Mouse (Mus musculus) embryonic fibroblast, embryonic 13.5 days (primary cell): ENCODE measurements around the gene Polk. TPM values are rescaled to one million over a fixed set of nuclear protein-coding genes. Genes with fewer than 3 reads are reported as not detected.

Experiments used
- H3K27ac ChIP-seq: 2 replicates; pipeline ENCODE4 v1.5.1; 2012; ENCODE audit warnings: low read length, control low read depth, inconsistent platforms; ENCODE audit not compliant: insufficient read depth
- H3K4me1 ChIP-seq: 2 replicates; pipeline ENCODE4 v1.6.1; 2011; ENCODE audit warnings: low read length; ENCODE audit not compliant: control insufficient read depth, insufficient read depth
- H3K4me3 ChIP-seq: 2 replicates; pipeline ENCODE4 v1.5.1; 2011; ENCODE audit warnings: mild to moderate bottlenecking, control low read depth, low read length; ENCODE audit not compliant: insufficient read depth
- CTCF ChIP-seq: IDR thresholded peaks from 2 replicates; pipeline ENCODE4 v1.5.1; 2011; ENCODE audit warnings: mild to moderate bottlenecking, control low read depth, low read length, moderate library complexity, borderline replicate concordance; ENCODE audit not compliant: insufficient read depth
- POLR2A ChIP-seq: IDR thresholded peaks from 2 replicates; pipeline ENCODE4 v1.6.1; 2011; ENCODE audit warnings: low read depth, mild to moderate bottlenecking, control low read depth, low read length, moderate library complexity
- polyA plus RNA-seq: library from polyadenylated mRNA; stranded (reverse); fragments of >200 nt; gene quantifications from 2 replicates; pipeline ENCODE4 v1.2.4, GENCODE M21; 2011; ENCODE audit warnings: low read depth; ENCODE audit not compliant: missing spikeins, insufficient read length

Gene Polk
- polyA plus RNA-seq, 1 experiment: 40.5 TPM

DNA sequence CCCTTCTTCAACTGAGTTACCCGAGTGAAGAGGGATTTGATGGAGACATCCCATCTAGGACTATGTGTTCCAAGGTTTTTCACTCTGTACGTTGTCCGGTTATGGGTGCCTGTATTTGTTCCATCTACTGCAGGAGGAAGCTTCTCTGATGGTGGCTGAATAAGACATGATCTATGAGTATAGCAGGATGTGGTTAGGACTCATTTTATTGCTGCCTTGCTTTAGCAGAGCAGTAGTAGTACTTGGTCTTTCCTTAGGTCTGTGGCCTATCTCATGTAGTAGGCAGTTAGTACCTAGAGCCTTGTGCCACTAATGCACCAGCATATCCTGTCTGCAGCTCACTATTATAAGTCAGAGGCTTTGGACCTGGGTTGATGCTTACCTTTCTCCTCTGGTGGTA lies 12.7 kb upstream of the Polk start:
- Histone ChIP-seq H3K27ac (no peak overlapping the region), H3K4me3 (no peak overlapping the region), H3K4me1 (no peaks in the 10 kb centered on the region)
- no peak for TF ChIP-seq CTCF
- TF ChIP-seq POLR2A: no peak

DNA sequence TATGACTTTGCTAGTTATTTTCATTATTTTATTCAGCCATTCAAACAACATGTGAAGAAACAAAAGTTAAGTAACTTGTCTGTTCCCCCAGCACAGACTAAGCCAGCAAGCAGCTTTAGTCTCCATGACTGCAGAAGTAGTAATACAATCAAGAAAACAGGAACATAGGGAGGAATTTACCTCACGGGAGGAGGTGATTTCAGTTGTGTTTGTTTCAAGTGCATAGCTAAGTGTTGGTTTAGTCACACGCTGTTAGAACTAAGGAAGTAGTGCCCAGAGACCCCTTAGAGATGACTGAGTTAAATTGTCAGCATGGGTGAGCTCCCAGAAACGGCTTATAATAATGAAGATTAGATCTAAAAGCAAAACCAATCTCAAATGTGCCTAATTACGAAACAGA lies 5.6 kb upstream of the Polk start:
- no peak overlapping the region for H3K4me3 ChIP-seq
- no peak overlapping the region for H3K27ac ChIP-seq
- no peaks in the 10 kb centered on the region; the same call in none of the 2 replicates for H3K4me1 ChIP-seq
- TF ChIP-seq POLR2A (no peak), CTCF (no peak)

DNA sequence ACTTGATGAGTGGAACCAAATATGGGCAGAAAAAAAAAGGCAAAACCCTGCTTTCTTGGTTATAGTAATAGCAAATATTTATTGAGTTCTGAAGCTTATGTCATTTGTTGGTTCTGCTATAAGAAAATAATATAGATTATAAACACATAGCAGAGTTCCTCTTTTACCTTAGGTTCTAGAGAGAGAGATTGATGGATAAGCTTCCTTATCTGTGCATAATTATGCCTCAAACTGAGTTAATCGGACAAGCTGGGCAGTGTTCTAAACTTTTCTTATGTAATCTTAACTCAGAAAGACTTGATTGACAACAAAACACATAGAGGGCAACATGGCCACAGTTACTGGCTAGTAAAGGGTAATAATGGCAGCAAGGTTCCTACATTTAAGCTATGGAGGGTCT lies 4.9 kb upstream of the Polk start:
- no peak overlapping the region for H3K4me3 ChIP-seq
- H3K4me1 ChIP-seq: no peaks in the 10 kb centered on the region; the same call in none of the 2 replicates
- TF ChIP-seq CTCF (no peak), POLR2A (no peak)
- H3K27ac ChIP-seq: no peak overlapping the region

DNA sequence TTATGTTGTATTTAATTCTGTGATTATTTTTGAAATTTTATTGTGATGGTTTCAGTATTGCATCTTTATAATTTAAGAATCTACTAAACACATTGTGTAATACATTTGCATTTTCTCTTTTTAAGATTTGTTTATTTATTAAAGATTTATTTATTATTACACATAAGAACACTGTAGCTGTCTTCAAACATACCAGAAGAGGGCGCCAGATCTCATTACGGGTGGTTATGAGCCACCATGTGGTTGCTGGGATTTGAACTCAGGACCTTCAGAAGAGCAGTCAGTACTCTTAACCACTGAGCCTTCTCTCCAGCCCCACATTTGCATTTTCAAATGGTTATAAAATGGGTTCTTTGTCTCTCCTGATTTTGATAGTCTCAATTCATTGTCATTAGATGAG lies 2.1 kb upstream of the Polk start:
- Histone ChIP-seq H3K4me3 (no peak overlapping the region), H3K4me1 (no peaks in the 10 kb centered on the region; the same call in none of the 2 replicates), H3K27ac (no peak overlapping the region)
- TF ChIP-seq CTCF (no peak), POLR2A (no peak)

DNA sequence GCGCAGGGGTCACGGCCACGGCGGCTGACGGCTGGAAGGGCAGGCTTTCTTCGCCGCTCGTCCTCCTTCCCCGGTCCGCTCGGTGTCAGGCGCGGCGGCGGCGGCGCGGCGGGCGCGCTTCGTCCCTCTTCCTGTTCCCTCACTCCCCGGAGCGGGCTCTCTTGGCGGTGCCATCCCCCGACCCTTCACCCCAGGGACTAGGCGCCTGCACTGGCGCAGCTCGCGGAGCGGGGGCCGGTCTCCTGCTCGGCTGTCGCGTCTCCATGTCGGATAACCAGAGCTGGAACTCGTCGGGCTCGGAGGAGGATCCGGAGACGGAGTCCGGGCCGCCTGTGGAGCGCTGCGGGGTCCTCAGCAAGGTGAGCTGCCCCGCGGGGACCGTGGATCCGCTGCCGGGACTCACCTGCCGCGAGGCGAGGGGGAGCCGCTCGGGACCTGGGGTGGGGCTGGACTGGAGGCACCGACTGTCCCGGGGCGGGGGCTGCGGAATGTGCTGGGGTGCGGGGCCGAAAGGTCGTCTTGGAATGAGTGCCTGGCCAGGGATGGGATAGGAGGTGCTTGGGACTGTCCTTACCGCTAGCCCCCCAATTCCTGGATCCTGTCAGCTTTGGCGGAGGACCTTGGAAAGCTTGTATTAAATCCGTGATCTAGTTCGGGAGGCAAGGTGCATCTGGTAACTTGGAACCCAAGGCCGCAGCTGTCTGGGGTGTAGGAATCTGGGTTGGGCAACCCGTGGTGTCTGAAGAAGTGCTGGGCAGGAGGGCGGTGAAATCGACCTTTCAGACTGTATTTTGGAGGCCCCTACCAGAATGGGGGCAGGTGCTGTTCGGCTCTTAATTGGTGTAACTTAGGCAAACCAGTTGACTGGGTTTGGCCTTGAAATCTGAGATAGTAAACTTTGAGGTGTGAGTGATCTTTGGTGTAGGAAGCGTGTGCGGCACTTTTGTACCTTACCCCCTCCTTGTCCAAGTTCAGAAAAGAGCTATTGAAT lies 817 bp upstream of the Polk start:
- peaks cover under 1% of the 10 kb centered on the region for H3K4me1 ChIP-seq
- peak overlapping the region; percentile 86 for H3K4me3 ChIP-seq

DNA sequence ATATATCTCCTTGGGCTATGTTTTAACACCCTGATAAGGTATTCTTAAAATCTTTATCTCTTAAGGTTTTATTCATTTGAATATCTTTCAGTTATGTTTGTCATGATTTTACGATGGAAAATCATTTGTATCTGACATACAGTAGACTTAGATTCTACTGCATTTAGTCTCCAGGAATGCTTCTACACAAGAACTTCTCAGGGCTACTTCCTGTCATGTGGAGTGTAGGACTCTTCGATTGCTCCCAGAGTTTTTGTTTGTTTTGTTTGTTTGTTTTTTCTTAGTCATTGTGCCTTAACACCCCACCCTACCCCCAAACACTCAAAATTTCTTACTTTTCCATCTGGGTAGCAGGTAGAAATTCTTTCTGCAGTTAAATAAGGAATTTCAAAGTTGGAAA lies 998 bp downstream of the Polk start:
- H3K27ac ChIP-seq: no peak overlapping the region
- peak overlapping the region; percentile 54 for H3K4me3 ChIP-seq
- no peak for TF ChIP-seq CTCF
- no peak for TF ChIP-seq POLR2A
- peaks cover 5% of the 10 kb centered on the region for H3K4me1 ChIP-seq

More for the DNA sequence above, 817 bp upstream of the Polk start:
- peak overlapping the region; percentile 53 for H3K27ac ChIP-seq
- TF ChIP-seq POLR2A (no peak), CTCF (no peak)

DNA sequence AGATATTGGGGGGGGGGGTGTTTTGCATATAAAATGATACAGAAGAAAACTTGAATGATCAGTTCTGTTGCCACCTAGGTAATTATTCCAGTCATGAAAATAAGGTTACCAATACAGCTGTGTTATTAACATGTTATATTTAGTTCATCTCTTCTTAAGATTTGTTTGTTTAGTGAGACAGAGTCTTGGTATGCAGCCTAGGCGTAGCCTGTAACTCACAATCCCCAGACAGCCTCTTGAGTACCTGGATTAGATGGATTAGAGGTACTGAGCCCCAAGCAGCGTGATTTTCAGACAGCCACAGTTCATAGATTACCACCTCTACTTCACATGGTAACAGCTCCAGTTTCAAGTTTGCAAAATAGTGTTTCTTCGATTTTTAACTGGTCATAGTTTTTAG lies 4.3 kb downstream of the Polk start:
- TF ChIP-seq CTCF: no peak
- no peak for TF ChIP-seq POLR2A
- no peak overlapping the region for H3K27ac ChIP-seq
- peaks cover 6% of the 10 kb centered on the region for H3K4me1 ChIP-seq
- no peak overlapping the region for H3K4me3 ChIP-seq

DNA sequence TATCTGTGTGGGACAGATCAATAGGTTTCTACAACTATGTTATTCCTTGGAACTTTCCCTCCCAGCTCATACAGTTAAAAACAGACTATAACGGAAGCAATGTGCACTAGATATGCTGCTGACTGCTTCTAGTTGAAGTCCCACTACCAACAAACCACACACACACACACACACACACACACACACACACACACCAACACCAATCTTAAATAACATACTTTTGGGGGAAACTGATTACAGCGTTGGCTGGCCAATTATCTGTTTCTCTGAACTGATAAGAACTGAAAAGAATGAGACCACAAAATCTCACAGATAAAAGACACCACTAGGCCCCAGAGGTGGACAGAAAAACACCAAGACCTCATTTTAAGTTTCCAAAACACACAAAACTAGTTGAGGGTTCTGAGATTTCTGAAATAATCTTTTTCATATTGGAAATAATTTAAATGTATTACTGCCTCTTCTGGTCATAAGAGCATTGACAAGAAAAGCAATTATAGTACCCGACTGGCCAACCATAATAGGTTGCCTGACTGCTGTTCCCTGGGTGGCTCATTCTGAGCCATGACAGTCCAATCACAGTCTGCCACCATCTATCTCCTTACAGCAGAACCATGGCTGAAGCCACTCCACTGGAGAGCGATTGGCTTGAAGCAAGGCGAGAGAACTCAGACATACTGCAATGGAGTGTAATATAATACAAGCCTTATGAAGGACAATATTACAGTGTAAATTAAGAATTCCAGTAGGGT lies 5.4 kb downstream of the Polk start:
- Histone ChIP-seq H3K4me1 (peaks cover 10% of the 10 kb centered on the region), H3K27ac (no peak overlapping the region), H3K4me3 (no peak overlapping the region)
- TF ChIP-seq POLR2A: no peak
- no peak for TF ChIP-seq CTCF

DNA sequence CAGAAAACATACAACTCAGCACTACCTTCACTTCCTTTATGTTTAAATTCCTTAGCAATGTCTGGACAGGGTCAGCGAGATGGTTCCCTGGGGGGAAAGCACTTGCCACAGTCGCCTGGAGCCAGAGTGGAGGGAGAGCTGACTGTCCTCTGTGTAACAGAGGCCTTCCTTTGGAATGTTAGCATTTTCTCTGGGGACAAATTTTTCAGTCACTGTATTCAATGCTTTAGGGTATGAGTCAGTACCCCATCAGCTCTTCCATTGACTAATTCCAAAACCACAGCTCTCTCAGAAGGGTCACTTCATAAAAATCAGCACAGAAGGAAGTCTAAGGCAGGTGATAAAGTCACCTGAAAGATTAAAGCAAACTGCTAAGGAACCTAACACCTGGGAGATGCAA lies 8.6 kb downstream of the Polk start:
- Histone ChIP-seq H3K4me3 (no peak overlapping the region), H3K27ac (peak overlapping the region; percentile 17; the same call in 1 of the 2 replicates), H3K4me1 (peaks cover 12% of the 10 kb centered on the region)
- TF ChIP-seq POLR2A: no peak
- no peak for TF ChIP-seq CTCF
